Mouse (Mus musculus) ES-Bruce4 (cell line): ENCODE results near the gene Tbcd.

Experiments
- CTCF ChIP-seq: IDR thresholded peaks from one replicate; pipeline ENCODE4 v1.8.1; 2011; ENCODE audit warnings: low read depth, low read length
- EP300 ChIP-seq: IDR thresholded peaks from 2 replicates; pipeline ENCODE4 v1.6.1; 2011; ENCODE audit warnings: low read depth, low read length; ENCODE audit not compliant: insufficient read depth
- POLR2A ChIP-seq: IDR thresholded peaks from one replicate; pipeline ENCODE4 v1.8.1; 2011; ENCODE audit warnings: low read length; ENCODE audit not compliant: insufficient read depth

DNA sequence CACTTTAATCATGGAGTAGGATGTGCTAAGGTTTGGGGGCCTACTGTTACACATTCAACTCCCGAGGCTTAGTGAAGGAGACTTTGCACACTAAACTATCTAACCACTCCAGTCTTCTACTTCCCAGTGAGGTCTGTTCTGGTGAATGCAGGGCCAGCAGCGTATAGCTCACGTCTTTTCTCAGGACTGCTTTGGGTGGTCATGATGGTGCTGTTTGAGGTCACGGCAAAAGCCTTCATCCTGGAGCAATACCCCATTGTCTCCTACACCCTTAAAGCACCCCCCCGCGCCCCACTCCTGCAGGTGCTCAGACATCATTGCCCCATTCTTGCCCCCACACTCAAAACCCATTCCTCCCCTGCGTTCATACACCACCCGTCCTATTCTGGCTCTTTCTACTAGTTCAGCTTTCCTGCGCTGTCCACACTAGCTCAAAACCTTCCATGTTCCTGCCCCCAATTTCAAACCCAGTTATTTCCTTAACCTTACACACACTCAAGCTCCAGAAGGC lies 478 bp upstream of the Tbcd start:
- TF ChIP-seq CTCF (no peak), POLR2A (no peak), EP300 (no peak)
